Mouse (Mus musculus) megakaryocyte, embryonic 14.5 days (primary cell): Measurements from ENCODE around the gene Nid1.
"Not testable (repeated sequence)": the region's sequence is repeated elsewhere in the genome, so short reads cannot be mapped to it uniquely, and the experiment has no call there.

Source experiments
- FLI1 ChIP-seq: IDR thresholded peaks from 2 replicates; pipeline ENCODE4 v1.6.1; 2012; ENCODE audit warnings: low read length, inconsistent platforms, mixed read lengths
- GATA1 ChIP-seq: IDR thresholded peaks from 3 replicates; pipeline ENCODE4 v1.6.1; 2012; ENCODE audit warnings: mixed read lengths, low read length, inconsistent platforms, borderline replicate concordance

DNA sequence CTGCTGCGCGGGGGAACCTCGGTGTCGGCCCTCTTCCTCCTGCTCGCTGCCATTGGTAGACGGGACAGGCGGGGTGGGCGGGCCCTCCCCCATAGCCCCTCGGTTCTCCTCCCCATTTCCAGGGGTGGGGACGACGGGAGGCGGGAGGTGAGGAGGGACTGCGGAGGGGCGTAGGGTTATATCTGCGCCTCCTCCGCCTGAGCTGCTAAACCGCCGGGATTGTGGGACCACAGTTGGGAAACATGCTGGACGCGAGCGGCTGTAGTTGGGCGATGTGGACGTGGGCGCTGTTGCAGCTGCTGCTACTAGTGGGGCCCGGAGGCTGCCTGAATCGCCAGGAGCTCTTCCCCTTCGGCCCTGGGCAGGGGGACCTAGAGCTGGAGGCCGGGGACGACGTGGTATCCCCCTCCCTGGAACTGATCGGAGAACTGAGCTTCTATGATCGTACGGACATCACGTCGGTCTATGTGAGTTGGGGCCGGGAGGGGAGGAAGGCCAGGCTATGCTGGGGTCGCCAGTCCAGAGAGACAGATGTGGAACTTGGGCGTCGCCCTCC, at the start of gene Nid1:
- TF ChIP-seq GATA1, FLI1: not testable (repeated sequence)
